Mouse (Mus musculus) limb, embryonic 14.5 days (tissue): ENCODE results near the gene Mipol1. TPM values are rescaled to one million over a fixed set of nuclear protein-coding genes. Genes with fewer than 3 reads are reported as not detected.

ENCODE experiments used
- ATAC-seq: fragments of 200-750 bp; cut with Nextera tagmentation; 2 replicates; pipeline ENCODE4 v1.8.0; 2017; ENCODE audit warnings: low read depth, moderate number of reproducible peaks, moderate TSS enrichment; ENCODE audit not compliant: low FRiP score
- DNase-seq: peaks from one replicate; pipeline ENCODE4 v3.0.0-alpha.2; 2015; ENCODE audit warnings: low spot score
- H3K27ac ChIP-seq: fragments of 300-500 bp; sonication (generic); replicated peaks from 2 replicates; pipeline ENCODE4 v1.5.1; 2014; ENCODE audit warnings: low read depth, mild to moderate bottlenecking, low read length, moderate library complexity, mixed read lengths
- H3K27me3 ChIP-seq: fragments of 300-500 bp; sonication (generic); 2 replicates; pipeline ENCODE4 v1.6.1; 2014; ENCODE audit warnings: low read length, mixed read lengths; ENCODE audit not compliant: control insufficient read depth, insufficient read depth
- H3K36me3 ChIP-seq: fragments of 300-500 bp; sonication (generic); 2 replicates; pipeline ENCODE4 v1.6.1; 2014; ENCODE audit warnings: mild to moderate bottlenecking, low read length, moderate library complexity, mixed read lengths; ENCODE audit not compliant: control insufficient read depth, insufficient read depth
- H3K4me1 ChIP-seq: fragments of 300-500 bp; sonication (generic); 2 replicates; pipeline ENCODE4 v1.6.1; 2014; ENCODE audit warnings: antibody characterized with exemption, low read length, mixed read lengths; ENCODE audit not compliant: control insufficient read depth, insufficient read depth
- H3K4me2 ChIP-seq: fragments of 300-500 bp; sonication (generic); replicated peaks from 2 replicates; pipeline ENCODE4 v1.6.1; 2014; ENCODE audit warnings: low read depth, mild to moderate bottlenecking, low read length, moderate library complexity; ENCODE audit not compliant: severe bottlenecking
- H3K4me3 ChIP-seq: fragments of 300-500 bp; sonication (generic); replicated peaks from 2 replicates; pipeline ENCODE4 v1.5.1; 2014; ENCODE audit warnings: low read length
- H3K9ac ChIP-seq: fragments of 300-500 bp; sonication (generic); 2 replicates; pipeline ENCODE4 v1.6.1; 2014; ENCODE audit warnings: mild to moderate bottlenecking, low read depth, low read length, moderate library complexity; ENCODE audit not compliant: severe bottlenecking
- H3K9me3 ChIP-seq: fragments of 300-500 bp; sonication (generic); 2 replicates; pipeline ENCODE4 v1.6.1; 2016; ENCODE audit warnings: low read length; ENCODE audit not compliant: control insufficient read depth
- POLR2A ChIP-seq: fragments of 200-500 bp; IDR thresholded peaks from 2 replicates; pipeline ENCODE4 v1.8.0; 2012; ENCODE audit warnings: inconsistent platforms, mild to moderate bottlenecking, moderate library complexity, borderline replicate concordance; ENCODE audit not compliant: insufficient read depth, insufficient read length; ENCODE audit errors: extremely low read depth
- WGBS: fragments of 180-500 bp; shearing (Covaris S2); extraction: QIAGEN DNeasy Blood & Tissue Kit; methylation state at CpG from one replicate; pipeline ENCODE4 v1.1.7; 2014; 5-methylcytosine and 5-hydroxymethylcytosine counted together
- polyA plus RNA-seq, 2 experiments: library from polyadenylated mRNA; depleted of rRNA in 1 of 2; stranded (reverse) in 1 of 2; unstranded in 1 of 2; fragments of >200 nt; fragmentation: Nextera tagmentation in 1 of 2; extraction: Ambion mirVana in 1 of 2; gene quantifications; 2 replicates each; pipeline versions ENCODE4 v1.2.1 to v1.2.3; 2012 to 2014

Mipol1 gene
- polyA plus RNA-seq, 2 experiments, result 5.3 to 8.2 TPM

DNA sequence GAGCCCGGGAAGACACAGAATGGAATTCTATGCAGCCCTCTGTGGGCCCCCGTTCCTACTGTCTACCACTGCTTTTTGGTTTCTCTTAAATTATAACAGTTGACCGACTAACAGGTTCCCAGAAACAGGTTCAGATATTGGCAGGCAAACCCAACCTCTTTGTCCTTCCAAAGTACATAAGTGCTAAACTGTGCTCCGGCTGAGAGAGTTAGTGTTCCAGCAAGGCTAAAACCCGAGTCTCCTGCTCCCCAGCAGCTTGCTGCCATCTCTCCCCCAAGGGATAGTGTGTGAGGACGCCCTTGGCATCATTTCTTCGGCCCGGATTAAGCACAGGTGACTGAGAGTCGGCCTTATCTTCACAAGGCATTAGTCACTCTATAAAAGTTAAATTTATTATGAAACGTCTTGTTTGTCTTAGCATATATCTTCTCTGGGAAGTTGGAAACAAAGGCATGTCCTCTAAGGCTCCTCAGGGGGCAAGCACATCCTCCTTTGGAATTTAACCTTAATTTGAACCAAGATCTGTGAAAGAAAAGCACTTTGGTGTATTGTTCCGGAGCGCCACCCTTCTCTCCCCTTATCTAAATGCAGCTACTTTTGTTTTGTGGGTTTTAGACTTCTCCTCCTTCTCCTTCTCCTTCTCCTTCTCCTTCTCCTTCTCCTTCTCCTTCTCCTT lies 285.6 kb downstream of the Mipol1 start:
- Histone ChIP-seq H3K9me3 (no peaks in the 10 kb centered on the region), H3K36me3 (no peaks in the 10 kb centered on the region), H3K27ac (no peak overlapping the region), H3K27me3 (no peaks in the 10 kb centered on the region), H3K9ac (no peak overlapping the region), H3K4me2 (no peak overlapping the region), H3K4me1 (peaks cover 6% of the 10 kb centered on the region; the same call in 1 of the 2 replicates), H3K4me3 (no peak overlapping the region)
- no peak for ATAC-seq
- no peak for DNase-seq
- no peak for TF ChIP-seq POLR2A
- WGBS, result 57% methylated on average over 12 of the region's 12 CpGs

DNA sequence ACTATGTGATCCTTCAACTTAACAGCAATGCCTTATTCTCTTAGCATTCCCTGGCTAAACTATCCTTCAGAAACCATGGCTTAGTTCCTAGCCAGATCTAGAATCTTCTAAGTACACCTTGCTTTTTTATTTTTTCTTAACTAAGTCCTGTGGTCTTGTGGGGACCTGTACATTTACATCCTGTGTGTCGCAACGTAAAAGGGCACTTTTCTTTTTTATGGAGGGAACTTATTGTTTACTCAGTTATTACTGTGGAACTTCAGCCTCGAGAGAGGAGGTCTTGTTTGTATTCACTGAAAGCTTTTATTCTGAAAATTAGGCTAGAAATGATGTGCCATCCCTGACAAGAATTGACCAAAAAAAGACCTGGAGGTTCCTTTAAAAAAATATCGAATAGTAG lies 298.1 kb downstream of the Mipol1 start:
- WGBS, result 63% methylated on average over 4 of the region's 4 CpGs
- Histone ChIP-seq H3K9me3 (no peaks in the 10 kb centered on the region), H3K4me3 (no peak overlapping the region), H3K27me3 (peaks cover 11% of the 10 kb centered on the region), H3K9ac (no peak overlapping the region), H3K36me3 (no peaks in the 10 kb centered on the region), H3K4me1 (no peaks in the 10 kb centered on the region), H3K4me2 (no peak overlapping the region), H3K27ac (no peak overlapping the region)
- no peak for TF ChIP-seq POLR2A
- DNase-seq (no peak), ATAC-seq (no peak)

DNA sequence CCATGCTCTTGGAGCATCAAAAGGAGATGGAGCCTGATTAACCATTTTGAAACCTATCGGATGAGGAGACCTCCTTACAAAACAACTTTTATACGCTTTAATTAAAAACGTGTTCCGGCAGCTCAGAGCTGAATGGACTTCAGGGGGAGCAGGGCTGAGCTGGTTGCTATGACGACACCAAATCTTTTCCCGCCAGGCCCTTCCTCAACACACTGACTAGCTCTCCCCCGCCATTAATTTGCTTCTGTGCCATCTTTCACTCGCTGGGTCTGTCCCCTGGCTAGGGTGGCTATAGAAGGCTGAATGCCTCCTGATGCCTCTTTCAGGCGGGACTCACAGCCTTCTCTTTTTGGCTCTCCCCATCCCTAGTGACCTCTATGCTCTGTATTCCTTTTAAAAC lies 300.2 kb downstream of the Mipol1 start:
- 13% methylated on average over 9 of the region's 9 CpGs for WGBS
- H3K4me3 ChIP-seq, result no peak overlapping the region
- H3K4me1 ChIP-seq, result 0 out of 2 replicates have a peak, but pooled peaks cover 2% of the 10 kb centered on the region
- no peak overlapping the region for H3K27ac ChIP-seq
- ATAC-seq (no peak), DNase-seq (no peak)
- no peak overlapping the region for H3K9ac ChIP-seq
- H3K27me3 ChIP-seq, result peaks cover 33% of the 10 kb centered on the region
- H3K4me2 ChIP-seq, result no peak overlapping the region
- no peaks in the 10 kb centered on the region for H3K36me3 ChIP-seq
- H3K9me3 ChIP-seq, result no peaks in the 10 kb centered on the region
- no peak for TF ChIP-seq POLR2A

DNA sequence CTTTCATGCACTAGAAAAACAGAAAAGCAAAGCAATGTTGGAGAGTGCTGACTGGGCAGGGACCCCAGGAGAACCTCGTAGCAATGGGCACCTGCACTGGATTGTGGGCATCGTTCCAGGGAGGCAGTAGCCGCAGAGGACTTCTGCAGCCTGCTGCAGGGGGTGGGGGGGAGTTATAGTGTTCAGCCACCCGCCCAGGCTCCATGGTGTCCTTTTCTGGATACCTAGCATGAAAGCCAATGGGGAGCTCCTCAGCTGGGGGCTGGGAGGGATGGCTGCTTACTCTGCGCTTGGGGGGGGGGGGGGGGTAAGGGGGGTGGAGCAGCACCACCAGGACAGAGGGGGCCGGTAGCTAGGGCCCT lies 304.3 kb downstream of the Mipol1 start:
- no peak overlapping the region for H3K27ac ChIP-seq
- WGBS, result 4% methylated on average over 4 of the region's 6 CpGs
- no peak for DNase-seq
- ATAC-seq, result no peak
- peaks cover 64% of the 10 kb centered on the region for H3K27me3 ChIP-seq
- no peaks in the 10 kb centered on the region for H3K36me3 ChIP-seq
- no peak for TF ChIP-seq POLR2A
- no peaks in the 10 kb centered on the region for H3K9me3 ChIP-seq
- H3K4me3 ChIP-seq, result peak overlapping the region; percentile 10; the same call in 1 of the 2 replicates
- peaks cover 11% of the 10 kb centered on the region for H3K4me1 ChIP-seq
- no peak overlapping the region for H3K9ac ChIP-seq
- H3K4me2 ChIP-seq, result peak overlapping the region; percentile 13; the same call in 1 of the 2 replicates

DNA sequence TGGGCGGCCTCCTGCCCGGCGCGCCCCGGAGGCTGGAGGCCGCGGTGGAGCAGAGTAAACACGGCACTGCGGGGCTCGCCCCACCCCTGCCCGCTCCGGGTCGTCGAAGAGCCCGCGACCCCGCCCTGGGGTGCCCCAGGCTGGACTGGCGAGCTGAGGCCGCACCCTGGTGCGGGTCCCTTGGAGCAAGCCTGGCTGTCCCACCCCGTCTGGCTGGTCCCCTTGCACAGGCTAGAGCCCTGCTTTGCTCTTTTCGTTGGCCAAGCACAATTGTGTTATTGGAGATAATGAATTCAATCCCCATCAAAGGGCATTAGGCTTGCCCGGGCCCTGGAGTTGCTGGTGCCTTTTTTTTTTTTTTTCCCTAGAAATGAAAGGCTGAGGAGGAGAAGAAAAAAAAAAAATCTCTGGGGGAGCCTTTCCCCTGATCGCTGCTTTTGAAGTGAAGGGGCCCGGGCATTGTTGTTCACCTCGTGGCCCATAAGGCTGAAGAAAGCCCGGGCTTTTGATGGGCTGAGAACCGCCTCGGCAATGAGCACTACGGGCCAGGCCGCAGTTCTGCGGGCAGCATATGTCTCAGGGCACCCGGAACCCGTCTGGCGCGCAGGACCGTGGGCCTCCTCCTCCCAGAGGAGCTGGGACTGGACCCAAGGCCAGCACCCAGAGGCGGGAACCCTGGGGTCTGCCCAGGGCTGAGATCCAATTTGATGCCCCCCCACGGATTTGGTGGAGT lies 304.8 kb downstream of the Mipol1 start:
- DNase-seq, result no peak
- no peaks in the 10 kb centered on the region for H3K36me3 ChIP-seq
- peak overlapping the region; percentile 10; the same call in 1 of the 2 replicates for H3K4me3 ChIP-seq
- 3% methylated on average over 29 of the region's 39 CpGs for WGBS
- H3K27me3 ChIP-seq, result peaks cover 69% of the 10 kb centered on the region
- H3K4me1 ChIP-seq, result peaks cover 11% of the 10 kb centered on the region
- ATAC-seq, result 0 out of 2 replicates have a peak, but pooled peaks have one; percentile 16
- H3K27ac ChIP-seq, result no peak overlapping the region
- H3K9ac ChIP-seq, result no peak overlapping the region
- peak overlapping the region; percentile 13; the same call in 1 of the 2 replicates for H3K4me2 ChIP-seq
- no peaks in the 10 kb centered on the region for H3K9me3 ChIP-seq
- no peak for TF ChIP-seq POLR2A
